Mouse (Mus musculus) left cerebral cortex, postnatal 10 days (tissue): ENCODE data around the gene Ccdc34. TPM values are rescaled to one million over a fixed set of nuclear protein-coding genes. Genes with fewer than 3 reads are reported as not detected.

Experiments used
- DNase-seq, 2 experiments: peaks; one replicate each; pipeline ENCODE4 v3.0.0; 2021 to 2022; ENCODE audit warnings: low spot score in 2 of 2, mixed read lengths in 1 of 2; ENCODE audit errors: extremely low spot score in 1 of 2
- intact Hi-C: fragments of 180-260 bp; cut with DNase I; formaldehyde crosslinking; loops from one replicate; pipeline ENCODE4 v1.15.1; 2025
- total RNA-seq, 2 experiments: library from RNA; stranded (reverse); gene quantifications; 2 replicates each; pipeline ENCODE4 v1.2.3; 2021

Ccdc34 gene
- total RNA-seq, 2 experiments from 2014 or later: 17.9 to 18.0 TPM

DNA sequence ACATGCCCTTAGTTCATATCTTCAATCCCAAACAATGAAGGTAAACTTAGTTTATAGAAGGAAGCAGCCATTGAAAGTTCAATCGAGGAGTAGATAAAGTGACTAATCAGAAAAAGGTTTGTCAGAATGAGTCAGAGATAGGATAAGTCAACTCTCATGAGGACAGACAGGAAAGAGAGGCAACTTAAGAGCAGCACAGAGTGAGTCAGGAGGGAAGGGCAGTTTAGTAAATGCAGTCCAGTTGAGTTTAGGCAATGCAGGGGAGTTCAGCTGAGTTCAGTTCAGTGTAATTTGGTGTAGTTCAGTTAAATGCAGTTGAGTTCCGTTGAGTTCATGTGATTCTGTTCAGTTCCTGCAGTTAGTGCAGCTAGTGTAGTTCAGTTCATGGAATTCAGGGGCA, 138.7 kb downstream of the Ccdc34 start:
- intact Hi-C loops: no loop called here
- no peak for DNase-seq

DNA sequence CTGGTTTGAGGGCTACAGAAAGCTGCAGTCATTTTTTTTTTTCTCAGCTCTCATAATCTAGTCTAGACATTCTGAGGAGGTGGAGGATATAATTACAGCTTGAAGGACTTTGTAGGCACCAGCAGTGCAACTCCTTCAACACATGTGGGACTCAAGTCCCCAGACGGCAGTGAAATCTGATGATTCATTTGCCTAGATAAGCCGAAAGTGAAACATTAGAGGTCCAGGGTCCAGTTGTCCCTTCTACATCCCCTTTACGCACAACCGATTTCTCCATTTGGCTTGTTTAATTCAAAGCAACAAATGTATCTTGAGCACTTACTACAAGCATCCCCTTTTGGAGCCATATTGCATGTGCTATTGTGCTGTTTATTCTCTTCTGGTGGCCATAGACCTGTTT, 147.4 kb downstream of the Ccdc34 start:
- intact Hi-C loops: no loop called here
- DNase-seq: no peak

DNA sequence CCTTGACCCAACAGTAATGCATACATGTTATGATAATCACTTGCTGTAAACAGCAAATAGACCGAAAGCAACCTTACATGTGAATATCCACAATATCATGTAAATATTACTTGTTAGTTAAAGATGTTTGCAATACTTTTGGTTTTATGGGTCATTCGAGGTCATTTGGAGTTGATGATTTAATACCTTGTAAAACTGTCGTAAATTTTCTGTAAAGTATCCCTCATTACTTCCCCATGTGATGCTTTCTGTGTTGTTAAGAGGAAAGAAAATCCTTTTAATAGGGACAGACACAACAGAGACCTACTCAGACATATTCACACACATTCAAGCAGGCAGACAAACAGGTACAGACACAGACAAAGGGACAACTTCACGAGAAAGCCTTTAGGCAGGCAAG, 150.1 kb downstream of the Ccdc34 start:
- DNase-seq: no peak
- intact Hi-C loops: no loop called here

DNA sequence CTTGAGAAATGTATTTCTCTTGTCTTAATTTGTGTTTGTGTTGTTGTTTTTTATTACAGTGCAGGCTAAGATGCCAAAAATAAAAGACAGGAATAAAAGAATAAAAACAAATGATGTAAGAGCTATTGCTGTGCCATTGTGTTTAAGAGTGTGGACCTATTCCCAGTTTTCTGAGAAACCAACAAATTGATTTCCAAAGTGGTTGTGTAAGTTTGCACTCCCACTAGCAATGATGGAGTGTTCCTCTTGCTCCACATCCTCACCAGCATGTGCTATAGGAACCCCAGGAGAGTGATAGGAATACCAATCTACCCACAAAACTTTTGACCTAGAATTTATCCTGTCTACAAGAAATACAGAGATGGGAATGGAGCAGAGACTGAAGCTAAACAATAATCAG, 150.7 kb downstream of the Ccdc34 start:
- no peak for DNase-seq
- intact Hi-C loops: no loop called here

DNA sequence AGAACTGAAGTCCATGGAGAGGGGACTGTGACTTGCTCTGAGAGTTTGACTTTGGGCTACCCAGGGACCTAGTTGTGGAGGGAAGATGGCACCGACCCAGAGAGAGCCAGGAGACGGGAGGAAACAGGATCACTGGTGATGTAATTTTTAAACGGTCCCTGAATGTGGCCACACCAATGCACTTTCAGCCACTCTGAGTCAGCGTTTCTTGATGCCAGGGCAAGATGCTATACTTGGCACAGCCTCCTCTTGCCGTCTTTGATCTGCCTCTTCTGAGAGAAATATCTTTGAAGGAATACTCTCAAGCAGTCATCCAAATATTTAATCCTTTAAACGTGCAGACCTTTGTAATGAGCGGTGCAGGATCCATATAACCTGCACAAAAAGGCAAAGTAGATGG, 154.8 kb downstream of the Ccdc34 start:
- no peak for DNase-seq
- intact Hi-C loops: no loop called here

DNA sequence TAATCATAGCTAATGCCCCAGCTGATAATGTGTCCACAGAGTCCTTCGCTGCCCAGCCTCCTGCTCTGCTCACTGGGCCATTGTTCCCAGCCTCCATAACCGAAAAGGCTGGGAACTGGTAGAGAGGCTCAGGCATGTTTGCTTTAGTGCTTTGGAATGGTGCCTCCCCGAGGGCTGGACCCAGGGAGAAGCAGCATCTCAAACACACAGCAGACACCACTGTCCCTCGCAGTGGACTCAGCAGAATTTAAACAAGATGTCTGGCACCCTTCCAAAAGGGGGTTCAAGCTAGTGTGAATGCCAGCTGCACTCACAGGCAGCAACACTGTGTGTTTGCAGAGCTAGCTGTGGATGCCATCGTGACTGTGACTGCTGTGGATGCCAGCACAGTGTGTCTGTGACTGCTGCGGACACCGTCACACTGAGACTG, 156.2 kb downstream of the Ccdc34 start:
- intact Hi-C loops: no loop called here
- peak; percentile 28 to 39 for DNase-seq

DNA sequence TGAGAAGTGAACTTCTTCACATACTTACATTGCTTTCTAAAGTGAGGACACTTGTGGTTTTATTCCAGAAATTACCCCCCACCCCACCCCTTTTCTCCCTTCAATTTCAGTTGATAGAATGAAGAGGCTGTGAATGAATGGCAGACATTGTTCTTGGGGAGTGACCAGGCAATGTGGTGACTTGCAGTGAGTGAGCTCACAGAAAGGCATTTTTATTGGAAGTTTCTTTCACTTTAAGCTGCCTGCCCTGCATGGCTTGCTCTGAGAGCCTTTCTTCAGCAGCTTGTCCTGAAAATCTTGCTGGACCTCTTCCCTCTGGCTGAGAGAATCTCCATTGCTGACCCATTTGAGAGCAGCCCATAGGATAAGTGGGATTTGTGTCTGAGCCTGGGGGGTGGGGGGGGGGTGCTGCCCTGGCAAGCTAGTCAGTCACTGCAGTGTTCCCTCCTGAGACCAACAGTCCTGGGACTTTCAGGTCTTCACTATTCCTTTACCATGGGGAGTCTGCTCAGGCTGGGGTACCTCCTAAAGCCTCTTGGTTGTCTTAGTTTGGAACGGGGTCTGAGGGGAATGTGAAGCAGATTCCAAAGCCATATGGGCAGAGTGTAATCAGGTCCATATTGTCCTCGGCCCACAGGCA, 159.3 kb downstream of the Ccdc34 start:
- intact Hi-C loops: no loop called here
- no peak for DNase-seq

DNA sequence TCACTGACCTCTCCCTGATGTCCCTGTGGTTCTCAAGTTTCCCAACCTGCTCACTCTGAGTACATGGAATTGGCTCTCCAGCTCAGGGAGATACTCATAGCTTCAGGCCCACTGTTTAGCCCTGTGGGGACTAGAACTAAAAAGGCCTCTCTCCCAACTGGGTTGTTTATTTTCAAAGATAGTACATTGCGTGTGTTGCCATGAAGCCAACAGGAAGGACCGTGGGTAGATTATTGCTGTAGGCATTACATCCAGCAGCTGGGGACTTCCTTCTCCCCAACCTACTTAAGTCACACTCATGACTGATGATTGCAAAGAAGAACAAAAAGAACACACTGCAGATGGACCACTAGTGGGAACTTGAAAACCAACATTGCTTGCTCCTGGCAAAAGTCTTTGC, 159.8 kb downstream of the Ccdc34 start:
- intact Hi-C loops: no loop called here
- DNase-seq: no peak

DNA sequence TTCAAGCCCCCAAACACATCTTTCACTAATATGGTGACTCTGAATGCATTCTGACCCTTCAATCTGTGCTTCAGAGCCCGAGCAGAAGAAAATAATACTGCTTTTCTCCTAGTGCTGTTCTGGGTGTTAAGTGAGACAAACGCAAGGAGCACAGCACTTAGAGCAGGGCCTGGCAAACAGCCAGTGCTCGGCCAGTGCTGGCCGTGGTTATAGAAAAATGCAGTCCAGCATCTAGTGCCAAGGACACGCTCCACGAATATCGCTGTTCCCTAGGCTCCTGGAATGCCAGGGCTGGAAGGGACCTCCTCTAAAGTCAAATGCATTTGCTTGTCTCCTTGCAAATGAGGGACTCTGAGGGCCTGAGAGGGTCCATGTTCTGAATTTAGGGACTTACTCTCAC, 160.3 kb downstream of the Ccdc34 start:
- intact Hi-C loops: no loop called here
- no peak for DNase-seq

DNA sequence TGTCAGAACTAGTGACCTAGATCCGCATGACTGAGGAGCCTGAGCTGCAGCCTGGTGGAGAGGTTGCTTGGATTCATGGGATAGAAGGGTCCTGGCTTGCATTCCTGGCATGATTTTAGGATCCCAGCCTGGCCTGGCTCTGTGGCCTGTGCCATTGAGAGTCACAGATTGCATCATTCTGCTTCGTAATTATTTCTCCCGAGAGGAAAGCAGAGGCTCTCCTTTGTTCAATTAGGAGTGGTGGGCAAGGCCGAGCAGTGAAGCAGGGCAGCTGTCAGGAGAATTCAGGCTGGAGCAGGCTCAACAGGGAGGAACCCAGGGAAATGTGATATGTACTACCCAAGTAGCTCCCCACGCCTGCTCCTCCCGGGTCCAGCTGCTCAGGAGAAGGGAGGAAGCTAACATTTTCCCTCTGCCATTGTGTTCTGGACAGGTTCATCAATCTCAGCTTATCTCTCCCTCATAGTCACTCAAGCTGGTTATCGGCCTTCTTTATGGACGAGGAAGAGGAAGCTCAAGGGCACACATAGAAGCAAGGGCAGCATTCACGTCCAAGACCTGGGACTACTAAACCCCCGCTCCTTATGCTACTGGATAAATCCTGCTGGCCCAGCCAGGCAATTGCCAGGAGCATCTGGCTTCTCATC, 162.2 kb downstream of the Ccdc34 start:
- intact Hi-C loops: no loop called here
- DNase-seq: no peak

DNA sequence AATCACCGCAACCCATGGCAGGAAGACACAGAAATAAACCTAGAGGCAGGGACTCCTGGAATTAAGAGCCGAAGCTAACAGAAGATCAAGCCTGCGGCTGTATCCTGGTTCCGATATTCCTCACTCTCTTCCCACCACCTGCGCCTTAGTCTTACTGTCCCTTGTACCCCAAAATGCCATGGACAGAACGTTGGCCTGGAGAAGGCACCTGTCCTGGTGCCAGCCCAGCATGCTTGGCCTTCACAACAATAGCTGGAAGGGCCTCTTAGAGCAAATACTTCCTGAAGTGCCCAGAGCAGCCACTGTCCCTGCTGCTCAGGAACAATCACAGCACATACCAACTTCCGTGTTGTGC, 162.7 kb downstream of the Ccdc34 start:
- intact Hi-C loops: no loop called here
- no peak for DNase-seq

DNA sequence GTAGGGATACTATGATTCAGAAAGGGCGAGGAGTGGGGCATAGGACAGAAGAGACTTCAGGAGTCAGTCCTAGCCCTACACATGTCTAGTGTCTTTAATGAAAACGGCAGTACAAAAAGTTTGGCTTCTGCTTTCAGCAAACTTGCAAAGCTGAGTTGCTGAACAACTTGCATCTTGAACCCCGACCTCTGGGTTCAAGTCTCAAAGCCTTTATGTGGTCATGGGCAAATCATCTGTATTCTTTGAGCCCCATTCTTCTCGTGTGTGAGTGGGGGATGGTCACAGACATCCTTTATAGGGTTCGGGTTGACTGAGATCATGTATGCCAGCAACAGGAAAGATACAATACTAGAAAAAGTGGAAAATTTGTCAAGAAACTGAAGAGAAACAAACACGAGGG, 164.0 kb downstream of the Ccdc34 start:
- intact Hi-C loops: no loop called here
- DNase-seq: no peak

DNA sequence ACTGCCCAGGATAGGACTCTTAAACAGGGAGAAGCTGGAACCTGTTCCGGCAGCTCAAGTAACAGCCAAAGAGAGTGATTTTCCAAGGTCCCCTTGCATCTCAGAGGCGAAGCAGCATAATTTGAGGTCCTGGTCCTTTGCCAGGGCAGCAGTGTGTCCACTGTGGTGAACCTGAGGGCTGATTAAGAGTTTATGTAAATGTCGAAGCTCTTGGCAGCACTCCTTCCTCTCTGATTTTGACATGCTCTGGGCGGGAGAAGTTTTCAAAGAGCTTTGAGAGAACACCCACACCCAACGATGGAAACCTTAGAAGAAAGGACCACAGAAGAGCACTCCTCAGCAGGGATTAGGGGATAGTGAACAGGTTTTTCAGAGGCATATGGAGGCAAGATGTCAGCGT, 164.6 kb downstream of the Ccdc34 start:
- intact Hi-C loops: no loop called here
- DNase-seq: no peak

DNA sequence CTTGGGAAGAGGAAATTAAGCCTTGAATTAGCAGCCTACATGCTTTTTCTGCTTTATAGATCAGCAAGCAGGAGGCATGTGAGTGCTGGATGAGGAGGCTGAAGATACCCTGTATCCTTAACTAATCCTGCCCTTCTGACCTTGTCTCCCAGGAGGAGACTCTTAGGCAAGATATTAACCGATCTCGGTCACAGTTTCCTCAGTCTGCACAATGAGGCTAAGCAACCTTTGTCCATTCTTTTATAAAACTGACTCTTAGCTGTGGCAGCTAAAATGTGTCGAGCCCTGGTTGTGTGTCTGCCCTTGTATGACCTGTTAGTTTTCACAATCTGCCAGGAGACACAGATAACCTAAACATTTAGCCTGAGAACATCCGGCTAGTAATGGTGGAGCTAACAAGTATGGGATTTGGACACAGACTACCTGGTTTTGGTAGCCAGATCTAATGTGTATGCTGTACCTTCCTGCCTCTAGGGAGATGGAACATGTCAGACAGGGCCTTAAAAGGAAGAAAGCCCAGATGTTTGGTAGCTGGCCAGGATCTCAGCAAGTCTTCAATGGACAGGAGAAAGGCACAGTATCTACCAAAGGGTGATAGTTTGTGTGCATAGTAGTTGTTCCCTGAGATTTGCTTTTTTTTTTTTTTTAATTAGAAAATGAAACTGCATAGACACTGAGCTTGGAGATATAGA, 165.3 kb downstream of the Ccdc34 start:
- intact Hi-C loops: no loop called here
- no peak for DNase-seq

DNA sequence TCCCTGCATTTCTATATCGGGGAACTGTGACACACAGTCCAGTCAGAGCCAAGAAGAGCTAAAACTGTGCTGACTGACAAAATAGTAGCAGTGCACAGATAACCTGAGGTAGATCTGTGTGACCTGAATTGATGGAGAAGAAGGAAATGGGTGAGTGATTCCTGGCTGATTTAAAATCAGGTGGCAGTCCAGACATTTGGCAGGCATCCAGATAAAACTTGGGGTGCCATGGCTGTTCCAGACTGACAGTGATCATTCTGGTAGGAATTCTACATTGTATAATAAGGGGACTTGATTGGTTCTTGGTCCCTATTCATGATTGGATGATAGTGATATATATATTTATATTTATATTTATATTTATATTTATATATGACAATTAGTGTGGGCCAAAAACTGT, 166.5 kb downstream of the Ccdc34 start:
- intact Hi-C loops: no loop called here

DNA sequence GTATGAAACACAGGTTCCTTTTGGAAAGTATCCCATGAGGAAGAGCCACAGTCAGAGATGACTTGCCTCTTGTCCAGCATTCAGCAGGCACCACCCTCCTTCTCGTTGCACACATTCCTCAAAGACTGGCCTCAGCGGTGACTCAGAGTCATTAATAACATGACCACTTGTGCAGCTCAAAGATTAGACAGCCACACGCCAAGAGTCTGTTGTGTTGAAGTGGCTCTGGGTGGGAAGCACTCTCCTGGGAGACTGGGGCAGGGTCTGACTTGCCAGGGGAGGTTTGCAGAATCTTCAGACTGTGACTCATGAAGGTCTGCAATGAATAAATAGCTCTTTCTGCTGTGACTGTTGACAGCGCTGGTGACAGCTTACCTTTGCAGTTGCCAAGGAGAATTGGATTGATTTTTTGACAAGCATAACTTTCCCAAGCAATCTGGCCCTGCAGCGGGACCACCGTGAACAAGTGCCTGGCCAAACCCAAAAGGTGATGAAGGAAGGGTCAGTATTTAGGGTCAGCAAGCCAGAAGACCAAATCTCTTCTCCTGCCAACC, 168.9 kb downstream of the Ccdc34 start:
- DNase-seq: no peak
- intact Hi-C loops: no loop called here

More for the DNA sequence above, 166.5 kb downstream of the Ccdc34 start:
- no peak for DNase-seq

DNA sequence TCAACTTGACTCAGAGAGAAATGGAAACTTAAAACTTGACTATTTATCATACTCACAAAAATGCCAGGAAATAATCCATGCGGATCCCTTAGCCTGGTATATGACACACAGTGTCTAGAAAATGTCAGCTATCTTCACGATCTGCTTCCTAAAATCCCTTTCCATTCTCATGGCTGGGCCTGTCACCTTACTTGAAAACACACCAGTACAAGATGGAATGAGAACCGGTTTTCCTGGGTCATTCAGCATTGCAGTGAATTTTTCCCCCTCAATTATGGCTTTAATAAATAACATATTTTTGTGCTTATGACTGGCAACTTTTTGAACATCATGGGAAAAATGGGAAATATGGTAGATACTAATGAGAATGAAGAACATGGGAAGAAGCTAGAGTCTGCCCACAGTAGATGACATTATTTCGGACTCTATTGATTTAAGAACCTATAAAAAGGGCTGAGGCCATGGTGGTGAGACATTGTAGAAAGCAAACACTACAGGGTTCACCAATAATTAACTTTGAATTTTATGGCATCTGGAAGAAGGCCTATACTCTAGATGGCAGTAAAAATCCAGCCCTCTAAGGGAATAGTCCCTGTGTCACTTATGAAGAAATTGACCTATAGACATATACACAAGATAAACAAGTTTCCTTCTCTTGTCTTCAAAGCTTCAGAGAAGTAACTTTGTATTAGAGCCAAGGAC, 171.2 kb downstream of the Ccdc34 start:
- DNase-seq: no peak
- intact Hi-C loops: no loop called here

DNA sequence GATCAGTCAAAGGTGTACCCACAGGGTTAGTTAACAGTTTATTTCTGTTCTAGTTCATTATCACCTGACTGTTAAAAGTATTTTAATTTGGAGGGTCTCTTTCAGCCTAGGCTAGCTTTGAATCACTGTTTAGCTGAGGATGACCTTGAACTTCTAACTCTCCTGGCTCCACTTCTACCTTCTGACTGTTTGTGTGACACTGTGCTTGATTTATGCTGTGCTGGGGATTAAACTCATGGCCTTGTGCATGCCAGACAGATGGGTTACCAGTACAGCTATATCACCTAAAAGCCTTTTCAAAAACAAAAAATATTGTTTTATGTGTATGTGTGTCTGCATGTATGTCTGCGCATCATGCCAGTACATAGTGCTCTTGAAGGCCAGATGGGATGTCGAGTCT, 172.8 kb downstream of the Ccdc34 start:
- no peak for DNase-seq
- intact Hi-C loops: no loop called here

DNA sequence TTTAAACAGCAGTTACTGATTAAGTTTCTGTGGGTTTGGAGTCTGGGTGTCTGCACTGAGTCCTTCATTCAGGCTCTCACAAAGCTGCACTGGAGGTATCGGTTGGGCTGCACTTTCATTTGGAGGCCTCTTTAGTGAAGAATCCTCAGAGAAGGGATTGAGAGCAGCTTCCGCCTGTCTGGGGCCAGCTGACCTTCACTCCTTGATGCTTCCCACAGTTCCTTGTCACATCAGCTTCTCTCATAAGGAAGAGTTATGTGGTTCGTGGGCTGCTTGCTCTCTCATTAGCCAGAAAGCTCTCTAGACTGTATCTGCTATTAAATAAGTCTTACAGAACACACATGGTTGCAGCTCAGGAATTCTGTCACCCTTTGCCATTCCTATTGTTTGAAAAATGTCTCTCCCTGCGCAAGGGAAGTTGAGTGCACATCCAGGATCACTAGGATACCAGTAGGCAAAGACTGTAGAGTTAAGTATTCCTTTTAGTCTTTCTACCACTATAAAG, 173.6 kb downstream of the Ccdc34 start:
- DNase-seq: no peak
- intact Hi-C loops: no loop called here
